Mouse (Mus musculus): Measurements from ENCODE around the gene Gm42421.

DNA sequence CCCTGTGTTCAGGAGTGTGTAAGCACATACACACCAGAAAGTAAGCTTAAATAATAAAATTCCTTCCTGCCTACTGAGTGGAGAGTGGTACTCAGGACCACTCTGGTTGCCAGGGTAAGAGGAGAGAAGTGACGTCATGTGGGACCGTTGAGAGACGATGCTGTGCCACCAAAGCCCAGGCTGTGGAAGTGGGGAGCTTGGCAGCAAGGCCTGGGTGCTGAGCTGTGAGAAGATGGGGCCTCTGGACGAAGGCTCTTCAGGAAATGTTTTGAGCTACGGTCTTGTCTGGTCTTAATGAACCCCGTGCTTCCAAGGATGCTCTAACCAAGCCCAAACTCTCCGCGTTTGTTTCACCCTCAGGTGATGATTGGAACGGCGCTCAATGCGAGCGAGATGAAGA is 2.7 kb downstream of the Gm42421 start:
- TF ChIP-seq CTCF (IDR thresholded peaks at IDR 0.05; ENCODE audit: low read depth, low read length), result no peak
- no peak for TF ChIP-seq POLR2A (IDR thresholded peaks at IDR 0.05; ENCODE audit: borderline replicate concordance, low read depth, low read length)

Measured in bone marrow macrophage, adult 2 months (primary cell).